In genomic region chr8:3475715-3476429, GRCm38 (mm10) we compare ENCODE assay signal across 8 mouse cellular contexts. TPM values are rescaled to one million over a fixed set of nuclear protein-coding genes. Genes with fewer than 3 reads are reported as not detected.
DNase-seq lines count a peak whose midpoint lies in the region; ATAC-seq and TF ChIP-seq lines count a peak whose summit lies in the region.

No protein-coding gene starts in this region.

- TF ChIP-seq CTCF in gastrocnemius, adult 2 months (IDR thresholded peaks at IDR 0.05) = no peak

- H3K4me3 ChIP-seq in gastrocnemius, adult 2 months = peak overlapping the region; percentile 33
- peak overlapping the region; percentile 31 to 61; a peak in 3 of 4 replicates for H3K4me3 ChIP-seq in ES-E14 (ENCODE audit: insufficient read depth in 1 of 2, low read depth in 1 of 2, low read length in 2 of 2, poor library complexity in 1 of 2, severe bottlenecking in 1 of 2)
- H3K4me3 ChIP-seq in hindbrain, embryonic 10.5 days = peak overlapping the region; percentile 43

- H3K9me3 ChIP-seq in ES-E14 (ENCODE audit: control insufficient read depth, insufficient read depth, low read depth, low read length) = no peaks in the 10 kb centered on the region
- no peaks in the 10 kb centered on the region for H3K9me3 ChIP-seq in hindbrain, embryonic 10.5 days

- peaks cover 26% of the 10 kb centered on the region for H3K27me3 ChIP-seq in hindbrain, embryonic 10.5 days (ENCODE audit: insufficient read depth, poor library complexity, severe bottlenecking)

- H3K4me1 ChIP-seq in ES-E14 (ENCODE audit: control insufficient read depth in 2 of 2, insufficient read depth in 2 of 2, low read length in 2 of 2, poor library complexity in 1 of 2) = peaks cover 0 to 5% of the 10 kb centered on the region in 2 experiments; a peak in 1 of 4 replicates
- H3K4me1 ChIP-seq in hindbrain, embryonic 10.5 days (replicated peaks) = peaks cover 6% of the 10 kb centered on the region; the same call in 1 of the 2 replicates

- in situ Hi-C loops in ES-E14 (cut with MboI; ENCODE audit: low sequenced_read_pairs in 2 of 2, unreplicated experiment in 2 of 2) = no loop called here

- no peak overlapping the region for H3K27ac ChIP-seq in gastrocnemius, adult 2 months
- H3K27ac ChIP-seq in ES-E14 (ENCODE audit: insufficient read depth, low read depth, low read length, poor library complexity, severe bottlenecking) = no peak overlapping the region; the same call in 1 of the 2 replicates
- H3K27ac ChIP-seq in hindbrain, embryonic 10.5 days = peak overlapping the region; percentile 50; the same call in 1 of the 2 replicates

- intact Hi-C loops in gastrocnemius, adult 2 months (cut with DNase I) = no loop called here
- intact Hi-C loops in gastrocnemius, postnatal 36 days (cut with DNase I) = no loop called here

- peak overlapping the region; percentile 33; the same call in 1 of the 2 replicates for H3K9ac ChIP-seq in ES-E14 (ENCODE audit: insufficient read depth, low read depth, low read length, poor library complexity, severe bottlenecking)

- H3K36me3 ChIP-seq in ES-E14 (ENCODE audit: control insufficient read depth, insufficient read depth, low read length, poor library complexity, severe bottlenecking) = no peaks in the 10 kb centered on the region
- H3K36me3 ChIP-seq in hindbrain, embryonic 10.5 days = no peaks in the 10 kb centered on the region

- peak; percentile 65 for ATAC-seq in megakaryocyte progenitor cell, adult 5-6 weeks (replicated peaks; ENCODE audit: poor library complexity)
- no peak for ATAC-seq in activated CD4-positive, CD25-positive, alpha-beta regulatory T cell, adult 4 months

- no peak for DNase-seq in gastrocnemius, adult 2 months
- no peak for DNase-seq in gastrocnemius, postnatal 36 days
- no peak for DNase-seq in ES-E14 (ENCODE audit: low read depth, low spot score)
- peak; percentile 20 for DNase-seq in hindbrain, embryonic 10.5 days (ENCODE audit: low spot score)
- no peak for DNase-seq in left cerebral cortex, adult 8-10 months (ENCODE audit: low spot score in 2 of 2)
- DNase-seq in layer of hippocampus, adult 8-10 months (ENCODE audit: low spot score in 2 of 2) = no peak

- WGBS in hindbrain, embryonic 10.5 days = 35% methylated on average over 37 of the region's 37 CpGs

TF ChIP-seq in ES-E14, 5 proteins besides CTCF, POLR2A, EP300 and RAD21:
- TF ChIP-seq ZNF384 (IDR thresholded peaks at IDR 0.05; ENCODE audit: low read depth, low read length) (no peak), CHD2 (IDR thresholded peaks at IDR 0.05; ENCODE audit: low read depth, low read length) (no peak), ZC3H11A (IDR thresholded peaks at IDR 0.05; ENCODE audit: borderline replicate concordance, low read depth, low read length) (no peak), MAFK (IDR thresholded peaks at IDR 0.05; ENCODE audit: insufficient read depth, low read depth, low read length) (no peak), HCFC1 (IDR thresholded peaks at IDR 0.05; ENCODE audit: borderline replicate concordance, insufficient read depth, low read length) (no peak)

RNA-seq across cellular contexts. Expression of gene Tex45, which starts 5.2 kb away (rescaled TPM):
- total RNA-seq in gastrocnemius, adult 2 months (2021) = not detected
- total RNA-seq in gastrocnemius, postnatal 36 days (2021) = under 1 TPM in 1 of 2 experiments, not detected in 1; 0.15 TPM
- total RNA-seq in ES-E14 (2012; rRNA removed) = 0.16 TPM in 1 of 2 replicates, not detected in the other
- not detected in 2 replicates for polyA plus RNA-seq in hindbrain, embryonic 10.5 days (2016; fragmentation: Nextera tagmentation; extraction: Ambion mirVana)
- total RNA-seq in megakaryocyte progenitor cell, adult 5-6 weeks (2015) = 0.17 TPM in 1 of 2 replicates, not detected in the other
- total RNA-seq in megakaryocyte progenitor cell, adult 5-6 weeks (2017) = 0.21 TPM in 1 of 2 replicates, not detected in the other
- polyA plus RNA-seq in activated CD4-positive, CD25-positive, alpha-beta regulatory T cell, adult 4 months (2017; shearing (Covaris generic)) = not detected
- under 1 TPM in 1 of 4 experiments, not detected in 3; 0.30 TPM for total RNA-seq in left cerebral cortex, adult 8-10 months (2022)
- total RNA-seq in layer of hippocampus, adult 8-10 months (2022) = under 1 TPM in 2 of 4 experiments, not detected in 2; 0.49 to 0.52 TPM

RNA-seq across cellular contexts. Expression of gene Pex11g, which starts 8.4 kb away (rescaled TPM):
- total RNA-seq in gastrocnemius, adult 2 months (2021) = 1 to 10 TPM; 2.3 to 2.6 TPM
- total RNA-seq in gastrocnemius, postnatal 36 days (2021) = 1 to 10 TPM; 2.4 to 3.5 TPM
- total RNA-seq in ES-E14 (2012; rRNA removed) = 3.2 and 5.5 TPM in 2 replicates
- polyA plus RNA-seq in hindbrain, embryonic 10.5 days (2016; fragmentation: Nextera tagmentation; extraction: Ambion mirVana) = 4.4 TPM in 2 replicates
- total RNA-seq in megakaryocyte progenitor cell, adult 5-6 weeks (2015) = 0.83 and 2.5 TPM in 2 replicates
- total RNA-seq in megakaryocyte progenitor cell, adult 5-6 weeks (2017) = 0.79 and 3.8 TPM in 2 replicates
- 10 to 100 TPM; 10.9 to 15.4 TPM for polyA plus RNA-seq in activated CD4-positive, CD25-positive, alpha-beta regulatory T cell, adult 4 months (2017; shearing (Covaris generic))
- total RNA-seq in left cerebral cortex, adult 8-10 months (2022) = 1 to 10 TPM in 1 of 4 experiments, under 1 TPM in 3; 0.41 to 1.0 (median 0.90) TPM
- 1 to 10 TPM in 2 of 4 experiments, under 1 TPM in 2; 0.70 to 2.1 (median 1.1) TPM for total RNA-seq in layer of hippocampus, adult 8-10 months (2022)

RNA-seq across cellular contexts. Expression of gene Zfp358, which starts 17.1 kb away (rescaled TPM):
- total RNA-seq in gastrocnemius, adult 2 months (2021) = 10 to 100 TPM; 30.8 to 39.3 TPM
- total RNA-seq in gastrocnemius, postnatal 36 days (2021) = 10 to 100 TPM; 28.8 to 29.1 TPM
- total RNA-seq in ES-E14 (2012; rRNA removed) = 5.1 and 7.1 TPM in 2 replicates
- 74.1 and 98.1 TPM in 2 replicates for polyA plus RNA-seq in hindbrain, embryonic 10.5 days (2016; fragmentation: Nextera tagmentation; extraction: Ambion mirVana)
- total RNA-seq in megakaryocyte progenitor cell, adult 5-6 weeks (2015) = 9.3 and 12.3 TPM in 2 replicates
- total RNA-seq in megakaryocyte progenitor cell, adult 5-6 weeks (2017) = 4.6 and 7.0 TPM in 2 replicates
- 1 to 10 TPM in 1 of 2 experiments, under 1 TPM in 1; 0.97 to 1.0 TPM for polyA plus RNA-seq in activated CD4-positive, CD25-positive, alpha-beta regulatory T cell, adult 4 months (2017; shearing (Covaris generic))
- total RNA-seq in left cerebral cortex, adult 8-10 months (2022) = 10 to 100 TPM; 30.8 to 36.0 (median 31.9) TPM
- total RNA-seq in layer of hippocampus, adult 8-10 months (2022) = 10 to 100 TPM; 27.6 to 32.1 (median 28.0) TPM

RNA-seq across cellular contexts. Expression of gene Mcoln1, which starts 24.4 kb away (rescaled TPM):
- 10 to 100 TPM; 23.5 to 24.9 TPM for total RNA-seq in gastrocnemius, adult 2 months (2021)
- total RNA-seq in gastrocnemius, postnatal 36 days (2021) = 10 to 100 TPM; 21.3 to 23.0 TPM
- total RNA-seq in ES-E14 (2012; rRNA removed) = 48.6 and 79.9 TPM in 2 replicates
- 63.4 and 73.9 TPM in 2 replicates for polyA plus RNA-seq in hindbrain, embryonic 10.5 days (2016; fragmentation: Nextera tagmentation; extraction: Ambion mirVana)
- total RNA-seq in megakaryocyte progenitor cell, adult 5-6 weeks (2015) = 13.6 and 20.5 TPM in 2 replicates
- 20.1 and 23.0 TPM in 2 replicates for total RNA-seq in megakaryocyte progenitor cell, adult 5-6 weeks (2017)
- polyA plus RNA-seq in activated CD4-positive, CD25-positive, alpha-beta regulatory T cell, adult 4 months (2017; shearing (Covaris generic)) = 10 to 100 TPM; 17.0 to 19.1 TPM
- 100 to 1,000 TPM in 1 of 4 experiments, 10 to 100 TPM in 3; 85.3 to 100 (median 94.8) TPM for total RNA-seq in left cerebral cortex, adult 8-10 months (2022)
- 10 to 100 TPM; 83.5 to 97.9 (median 89.6) TPM for total RNA-seq in layer of hippocampus, adult 8-10 months (2022)

RNA-seq across cellular contexts. Expression of gene Pnpla6, which starts 39.3 kb away (rescaled TPM):
- 1 to 10 TPM; 8.7 to 9.3 TPM for total RNA-seq in gastrocnemius, adult 2 months (2021)
- 10 to 100 TPM in 1 of 2 experiments, 1 to 10 TPM in 1; 8.4 to 10.4 TPM for total RNA-seq in gastrocnemius, postnatal 36 days (2021)
- 125 and 201 TPM in 2 replicates for total RNA-seq in ES-E14 (2012; rRNA removed)
- 22.4 and 23.1 TPM in 2 replicates for polyA plus RNA-seq in hindbrain, embryonic 10.5 days (2016; fragmentation: Nextera tagmentation; extraction: Ambion mirVana)
- 13.8 and 16.8 TPM in 2 replicates for total RNA-seq in megakaryocyte progenitor cell, adult 5-6 weeks (2015)
- 14.0 and 17.7 TPM in 2 replicates for total RNA-seq in megakaryocyte progenitor cell, adult 5-6 weeks (2017)
- polyA plus RNA-seq in activated CD4-positive, CD25-positive, alpha-beta regulatory T cell, adult 4 months (2017; shearing (Covaris generic)) = 10 to 100 TPM; 18.8 to 24.8 TPM
- total RNA-seq in left cerebral cortex, adult 8-10 months (2022) = 10 to 100 TPM; 62.6 to 70.7 (median 67.0) TPM
- 100 to 1,000 TPM in 1 of 4 experiments, 10 to 100 TPM in 3; 66.7 to 102 (median 88.9) TPM for total RNA-seq in layer of hippocampus, adult 8-10 months (2022)
